Mouse (Mus musculus) heart, embryonic 14.5 days (tissue): Measurements from ENCODE around the gene Aipl1. TPM values are rescaled to one million over a fixed set of nuclear protein-coding genes. Genes with fewer than 3 reads are reported as not detected.
A peak's percentile ranks its signal among the peaks of the same experiment; 100 is the strongest.

Experiments used
- ATAC-seq: fragments of 200-750 bp; cut with Nextera tagmentation; 2 replicates; pipeline ENCODE4 v1.8.0; 2017; ENCODE audit warnings: low read depth, moderate TSS enrichment; ENCODE audit not compliant: insufficient number of reproducible peaks, insufficient read depth, low FRiP score
- H3K27ac ChIP-seq, 2 experiments: fragments of 200-500 bp in 1 of 2; fragments of 300-500 bp in 1 of 2; sonication (generic) in 1 of 2; replicated peaks in 1 of 2; 2 replicates each; pipeline ENCODE4 v1.5.1; 2012 to 2014; ENCODE audit warnings: low read depth in 2 of 2, low read length in 2 of 2, control low read depth in 1 of 2, mild to moderate bottlenecking in 1 of 2, mixed read lengths in 1 of 2; ENCODE audit not compliant: control insufficient read depth in 1 of 2, insufficient read depth in 1 of 2
- H3K27me3 ChIP-seq: fragments of 300-500 bp; sonication (generic); 2 replicates; pipeline ENCODE4 v1.6.1; 2014; ENCODE audit warnings: mild to moderate bottlenecking, low read length, control low read depth; ENCODE audit not compliant: control insufficient read depth, insufficient read depth
- H3K36me3 ChIP-seq: fragments of 300-500 bp; sonication (generic); 2 replicates; pipeline ENCODE4 v1.6.1; 2014; ENCODE audit warnings: mild to moderate bottlenecking, control low read depth, low read length, mixed read lengths; ENCODE audit not compliant: control insufficient read depth, insufficient read depth
- H3K4me1 ChIP-seq, 2 experiments: fragments of 200-500 bp in 1 of 2; fragments of 300-500 bp in 1 of 2; sonication (generic) in 1 of 2; 2 replicates each; pipeline ENCODE4 v1.6.1; 2012 to 2014; ENCODE audit warnings: low read length in 2 of 2, control low read depth in 1 of 2, mixed read lengths in 1 of 2; ENCODE audit not compliant: control insufficient read depth in 2 of 2, insufficient read depth in 2 of 2
- H3K4me2 ChIP-seq: fragments of 300-500 bp; sonication (generic); 2 replicates; pipeline ENCODE4 v1.6.1; 2014; ENCODE audit warnings: mild to moderate bottlenecking, low read length
- H3K4me3 ChIP-seq, 2 experiments: fragments of 200-500 bp in 1 of 2; fragments of 300-500 bp in 1 of 2; sonication (generic) in 1 of 2; 2 replicates each; pipeline ENCODE4 v1.5.1; 2012 to 2014; ENCODE audit warnings: low read length in 2 of 2, mild to moderate bottlenecking in 2 of 2, control low read depth in 1 of 2, low read depth in 1 of 2, moderate library complexity in 1 of 2; ENCODE audit not compliant: control insufficient read depth in 1 of 2, insufficient read depth in 1 of 2
- H3K9ac ChIP-seq: fragments of 300-500 bp; sonication (generic); 2 replicates; pipeline ENCODE4 v1.6.1; 2014; ENCODE audit warnings: mild to moderate bottlenecking, low read length
- H3K9me3 ChIP-seq: fragments of 300-500 bp; sonication (generic); 2 replicates; pipeline ENCODE4 v1.6.1; 2016; ENCODE audit warnings: low read length, control low read depth; ENCODE audit not compliant: control insufficient read depth
- WGBS: fragments of 180-500 bp; shearing (Covaris S2); extraction: QIAGEN DNeasy Blood & Tissue Kit; methylation state at CpG from one replicate; pipeline ENCODE4 v1.1.7; 2014; 5-methylcytosine and 5-hydroxymethylcytosine counted together
- polyA plus RNA-seq: library from polyadenylated mRNA; unstranded; fragments of >200 nt; fragmentation: Nextera tagmentation; extraction: Ambion mirVana; gene quantifications from 2 replicates; pipeline ENCODE4 v1.2.1, GENCODE M21; 2014

Gene Aipl1
- 0.22 and 0.36 TPM in 2 replicates for polyA plus RNA-seq

DNA sequence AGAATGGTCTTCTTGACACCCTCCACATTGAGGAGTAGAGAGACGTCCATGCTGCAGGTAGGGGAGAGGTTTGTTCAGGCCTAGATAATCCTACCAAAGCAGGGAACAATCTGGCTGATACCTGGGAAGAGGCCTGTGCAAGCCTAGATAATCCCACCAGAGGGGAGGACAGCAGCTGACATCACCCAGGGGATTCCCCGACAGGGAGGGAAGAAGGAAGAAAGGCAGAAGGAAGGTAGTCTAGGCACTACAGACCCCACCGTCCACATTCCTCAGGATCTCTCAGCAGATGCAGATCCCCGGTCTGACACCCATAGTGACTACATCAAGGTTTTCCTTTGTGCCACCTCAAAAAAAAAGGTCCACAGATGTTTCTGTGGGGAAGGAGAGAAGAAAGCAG lies at the start of gene Aipl1:
TSS of gene Aipl1 (minus strand) at position 101 of the 400 bp plus-strand sequence.
- no peak within 1 kb of the TSS for H3K27ac ChIP-seq
- peaks cover 16 to 36% of the 10 kb centered on the region in 2 experiments for H3K4me1 ChIP-seq
- H3K27me3 ChIP-seq: no peaks in the 10 kb centered on the region
- ATAC-seq: no peak
- no peaks in the 10 kb centered on the region for H3K36me3 ChIP-seq
- no peak within 1 kb of the TSS for H3K4me2 ChIP-seq
- WGBS: 58% methylated on average over 4 of the region's 4 CpGs
- H3K9me3 ChIP-seq: no peaks in the 10 kb centered on the region
- no peak within 1 kb of the TSS for H3K9ac ChIP-seq
- no peak within 1 kb of the TSS for H3K4me3 ChIP-seq

GRCm38 (mm10) chr11:72086251-72087046 lies 49.1 kb upstream of the Aipl1 start:
- H3K4me3 ChIP-seq: no peak overlapping the region
- 18% methylated on average over 11 of the region's 11 CpGs for WGBS
- H3K36me3 ChIP-seq: no peaks in the 10 kb centered on the region
- peak overlapping the region; percentile 76 to 82 for H3K27ac ChIP-seq
- H3K4me1 ChIP-seq: peaks cover 11 to 25% of the 10 kb centered on the region in 2 experiments
- H3K27me3 ChIP-seq: no peaks in the 10 kb centered on the region
- H3K9ac ChIP-seq: 0 out of 2 replicates have a peak overlapping the region, but pooled peaks have one; percentile 27
- H3K4me2 ChIP-seq: peak overlapping the region; percentile 30; the same call in 1 of the 2 replicates
- 0 out of 2 replicates have a peak, but pooled peaks have one; percentile 51 for ATAC-seq
- no peaks in the 10 kb centered on the region for H3K9me3 ChIP-seq

GRCm38 (mm10) chr11:72084337-72084736 lies 47.0 kb upstream of the Aipl1 start:
- no peak for ATAC-seq
- no peaks in the 10 kb centered on the region for H3K9me3 ChIP-seq
- H3K4me3 ChIP-seq: no peak overlapping the region
- WGBS: 94% methylated on average over 15 of the region's 15 CpGs
- H3K4me2 ChIP-seq: no peak overlapping the region
- no peaks in the 10 kb centered on the region for H3K27me3 ChIP-seq
- no peaks in the 10 kb centered on the region for H3K36me3 ChIP-seq
- H3K9ac ChIP-seq: no peak overlapping the region
- peaks cover 11 to 25% of the 10 kb centered on the region in 2 experiments for H3K4me1 ChIP-seq
- no peak overlapping the region for H3K27ac ChIP-seq

DNA sequence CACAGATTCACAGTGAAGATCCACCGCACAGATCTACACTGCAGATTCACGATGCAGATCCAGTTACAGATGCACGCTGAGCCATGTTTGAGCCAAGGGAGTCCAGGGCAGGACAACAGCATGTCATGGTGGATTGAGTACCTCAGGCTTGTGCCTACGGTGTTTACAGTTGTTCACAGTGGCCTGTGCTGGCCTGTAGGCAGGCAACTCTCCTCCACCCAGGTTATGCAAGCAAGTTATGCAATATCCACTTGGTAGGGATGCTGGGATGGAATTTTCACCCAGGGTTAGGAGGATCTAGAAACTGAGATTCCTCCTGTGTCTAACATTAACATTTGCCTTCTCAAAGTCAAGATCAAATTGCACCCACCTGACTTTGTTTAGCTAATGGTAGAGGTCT lies 45.3 kb upstream of the Aipl1 start:
- H3K9ac ChIP-seq: no peak overlapping the region
- no peak overlapping the region for H3K27ac ChIP-seq
- H3K27me3 ChIP-seq: no peaks in the 10 kb centered on the region
- no peaks in the 10 kb centered on the region for H3K36me3 ChIP-seq
- ATAC-seq: no peak
- no peak overlapping the region for H3K4me3 ChIP-seq
- H3K4me1 ChIP-seq: peaks cover 16 to 33% of the 10 kb centered on the region in 2 experiments
- no peaks in the 10 kb centered on the region for H3K9me3 ChIP-seq
- 94% methylated on average over 4 of the region's 4 CpGs for WGBS
- no peak overlapping the region for H3K4me2 ChIP-seq

DNA sequence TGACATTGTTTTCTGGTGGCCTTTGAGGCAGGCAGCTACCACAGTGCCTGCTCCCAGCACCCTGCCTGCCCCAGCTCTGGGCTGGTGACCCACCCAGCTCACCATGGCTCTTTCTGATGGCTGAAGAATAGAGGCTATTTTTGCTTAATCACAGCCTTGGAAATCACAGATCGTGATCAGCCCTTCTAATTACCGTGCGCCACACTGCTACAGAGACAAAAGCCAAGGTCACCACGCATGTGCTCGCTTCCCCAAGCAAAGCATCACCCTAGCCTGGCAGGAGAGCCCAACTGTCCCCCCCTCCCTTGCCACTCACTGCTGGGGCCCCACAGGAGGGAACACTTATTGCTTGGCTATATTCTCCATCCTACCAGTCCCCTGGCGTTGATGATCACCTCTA lies 43.2 kb upstream of the Aipl1 start:
- Histone ChIP-seq H3K36me3 (no peaks in the 10 kb centered on the region), H3K4me1 (peaks cover 7 to 13% of the 10 kb centered on the region in 2 experiments), H3K9ac (no peak overlapping the region), H3K27ac (no peak overlapping the region), H3K4me2 (no peak overlapping the region), H3K9me3 (no peaks in the 10 kb centered on the region), H3K27me3 (no peaks in the 10 kb centered on the region), H3K4me3 (no peak overlapping the region)
- ATAC-seq: no peak
- WGBS: 79% methylated on average over 6 of the region's 6 CpGs

DNA sequence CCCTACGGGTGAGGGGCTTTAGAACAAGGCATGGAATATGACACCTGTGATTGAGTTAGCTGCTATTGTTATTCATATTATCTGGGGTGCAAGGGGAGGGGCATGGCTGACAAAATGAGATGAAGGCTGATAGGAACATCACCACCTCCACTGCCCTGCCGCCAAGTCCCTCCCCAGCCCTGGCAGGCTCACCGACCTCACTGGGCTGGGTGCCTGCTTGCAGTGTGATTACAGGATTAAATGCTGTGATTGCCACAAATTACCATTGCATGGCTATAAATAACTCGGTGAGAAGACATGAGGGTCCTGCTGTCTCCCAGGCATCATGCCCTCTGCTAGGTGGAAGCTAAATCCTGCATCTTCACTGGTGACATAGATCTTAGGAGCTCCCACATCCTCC lies 41.3 kb upstream of the Aipl1 start:
- ATAC-seq: no peak
- Histone ChIP-seq H3K9me3 (no peaks in the 10 kb centered on the region), H3K36me3 (no peaks in the 10 kb centered on the region), H3K4me1 (peaks cover 5 to 8% of the 10 kb centered on the region in 2 experiments), H3K9ac (no peak overlapping the region), H3K4me3 (no peak overlapping the region), H3K27me3 (no peaks in the 10 kb centered on the region), H3K27ac (no peak overlapping the region), H3K4me2 (no peak overlapping the region)
- WGBS: 31% methylated on average over 4 of the region's 4 CpGs

DNA sequence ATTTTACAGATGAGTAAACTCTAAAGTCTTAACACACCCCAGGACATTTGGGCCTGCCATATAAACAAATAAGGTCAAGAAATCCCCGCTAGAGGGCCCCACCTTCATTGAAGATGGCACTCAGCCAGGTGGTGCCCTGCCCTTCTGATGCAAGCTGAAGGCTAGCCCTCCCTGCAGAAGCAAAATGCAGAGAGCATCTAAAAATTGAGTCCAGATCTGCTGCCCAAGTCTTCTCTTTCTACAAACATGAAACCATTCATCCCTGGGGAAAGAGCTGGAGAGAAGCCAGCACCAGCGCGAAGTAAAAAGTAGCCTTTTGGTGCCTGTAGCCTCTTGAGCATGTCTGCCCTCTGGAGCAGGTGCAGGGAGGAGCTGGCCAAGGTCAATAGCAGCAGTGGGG lies 40.7 kb upstream of the Aipl1 start:
- no peak overlapping the region for H3K9ac ChIP-seq
- H3K4me1 ChIP-seq: peaks cover 5 to 8% of the 10 kb centered on the region in 2 experiments
- ATAC-seq: no peak
- H3K27me3 ChIP-seq: no peaks in the 10 kb centered on the region
- WGBS: 40% methylated on average over 3 of the region's 3 CpGs
- no peak overlapping the region for H3K4me2 ChIP-seq
- no peak overlapping the region for H3K4me3 ChIP-seq
- no peaks in the 10 kb centered on the region for H3K9me3 ChIP-seq
- H3K36me3 ChIP-seq: no peaks in the 10 kb centered on the region
- H3K27ac ChIP-seq: no peak overlapping the region
